ENCODE assay signal across 27 mouse cellular contexts in genomic region chr6:119829951-119830350, GRCm38 (mm10). TPM values are rescaled to one million over a fixed set of nuclear protein-coding genes. Genes with fewer than 3 reads are reported as not detected.
DNase-seq lines count a peak whose midpoint lies in the region; ATAC-seq and TF ChIP-seq lines count a peak whose summit lies in the region.
"Had no signal": no experiment of that assay in that cellular context is flagged by ENCODE, and none has a peak within 500 bp of the region (broad histone marks: within the 10 kb centered on the region; RNA-seq: fewer than 3 reads in every experiment).

No protein-coding gene starts in this region.

- H3K9ac ChIP-seq in midbrain, postnatal 0 days (replicated peaks; ENCODE audit: low read length, poor library complexity, severe bottlenecking) = no peak overlapping the region
- H3K9ac ChIP-seq in forebrain, embryonic 12.5 days = no peak overlapping the region
- no peak overlapping the region for H3K9ac ChIP-seq in kidney, embryonic 14.5 days (ENCODE audit: low read depth, low read length)
- H3K9ac ChIP-seq: heart, embryonic 13.5 days; limb, embryonic 13.5 days; lung, embryonic 15.5 days; midbrain, embryonic 15.5 days; neural tube, embryonic 12.5 days had no signal

- no peak overlapping the region for H3K4me3 ChIP-seq in layer of hippocampus, adult 2 months
- H3K4me3 ChIP-seq in midbrain, postnatal 0 days (ENCODE audit: low read depth, low read length) = no peak overlapping the region
- H3K4me3 ChIP-seq in forebrain, embryonic 12.5 days (replicated peaks) = no peak overlapping the region
- no peak overlapping the region for H3K4me3 ChIP-seq in kidney, embryonic 14.5 days (ENCODE audit: low read length)
- H3K4me3 ChIP-seq: gastrocnemius, adult 2 months; heart, adult 2 months; heart, embryonic 13.5 days; hindbrain, embryonic 10.5 days; limb, embryonic 13.5 days; lung, embryonic 15.5 days; midbrain, embryonic 10.5 days; midbrain, embryonic 15.5 days; neural tube, embryonic 12.5 days had no signal

- H3K4me1 ChIP-seq in midbrain, postnatal 0 days (ENCODE audit: insufficient read depth, low read length) = no peaks in the 10 kb centered on the region
- no peaks in the 10 kb centered on the region for H3K4me1 ChIP-seq in forebrain, embryonic 12.5 days
- no peaks in the 10 kb centered on the region for H3K4me1 ChIP-seq in kidney, embryonic 14.5 days (ENCODE audit: control insufficient read depth, insufficient read depth, low read length)
- H3K4me1 ChIP-seq: midbrain, embryonic 15.5 days; neural tube, embryonic 12.5 days had no signal

- DNase-seq in layer of hippocampus, adult 2 months (ENCODE audit: low spot score in 2 of 2) = no peak
- DNase-seq in layer of hippocampus, postnatal 25 days (ENCODE audit: extremely low spot score in 1 of 2, low spot score in 1 of 2) = no peak
- peak; percentile 72 to 83 for DNase-seq in cerebellum, adult 18-20 months
- peak; percentile 45 for DNase-seq in cerebellum, postnatal 10 days
- DNase-seq in midbrain, postnatal 0 days (ENCODE audit: low spot score) = no peak
- DNase-seq: adrenal gland, postnatal 25 days; gastrocnemius, adult 2 months; gastrocnemius, postnatal 36 days; heart, adult 2 months; heart, postnatal 10 days; kidney, adult 18-20 months; kidney, postnatal 36 days; thymus, adult 2 months; thymus, postnatal 4 days had no signal

- WGBS in midbrain, postnatal 0 days = 86% methylated on average over 5 of the region's 5 CpGs
- WGBS in forebrain, embryonic 12.5 days = 90% methylated on average over 5 of the region's 5 CpGs
- WGBS in kidney, embryonic 14.5 days = 80% methylated on average over 5 of the region's 5 CpGs

- no peaks in the 10 kb centered on the region for H3K9me3 ChIP-seq in midbrain, postnatal 0 days (ENCODE audit: low read length)
- no peaks in the 10 kb centered on the region for H3K9me3 ChIP-seq in forebrain, embryonic 12.5 days
- H3K9me3 ChIP-seq in kidney, embryonic 14.5 days (ENCODE audit: control insufficient read depth, low read length) = no peaks in the 10 kb centered on the region
- H3K9me3 ChIP-seq: heart, embryonic 13.5 days; hindbrain, embryonic 10.5 days; limb, embryonic 13.5 days; lung, embryonic 15.5 days; midbrain, embryonic 10.5 days; midbrain, embryonic 15.5 days; neural tube, embryonic 12.5 days had no signal

- H3K36me3 ChIP-seq in midbrain, postnatal 0 days (ENCODE audit: insufficient read depth, low read length) = no peaks in the 10 kb centered on the region
- no peaks in the 10 kb centered on the region for H3K36me3 ChIP-seq in forebrain, embryonic 12.5 days (replicated peaks)
- H3K36me3 ChIP-seq in kidney, embryonic 14.5 days (ENCODE audit: control insufficient read depth, insufficient read depth, low read length) = no peaks in the 10 kb centered on the region
- H3K36me3 ChIP-seq: lung, embryonic 15.5 days; midbrain, embryonic 15.5 days had no signal

- no peaks in the 10 kb centered on the region for H3K27me3 ChIP-seq in midbrain, postnatal 0 days (ENCODE audit: insufficient read depth, low read length)
- no peaks in the 10 kb centered on the region for H3K27me3 ChIP-seq in forebrain, embryonic 12.5 days
- H3K27me3 ChIP-seq in kidney, embryonic 14.5 days (ENCODE audit: control insufficient read depth, insufficient read depth, low read length) = no peaks in the 10 kb centered on the region
- H3K27me3 ChIP-seq: heart, embryonic 13.5 days; limb, embryonic 13.5 days; lung, embryonic 15.5 days; midbrain, embryonic 15.5 days; neural tube, embryonic 12.5 days had no signal

- no peak for TF ChIP-seq CTCF in layer of hippocampus, adult 2 months (conservative IDR thresholded peaks at IDR 0.05)
- TF ChIP-seq CTCF in midbrain, postnatal 0 days (IDR thresholded peaks at IDR 0.05) = no peak

- no peak overlapping the region for H3K4me2 ChIP-seq in midbrain, postnatal 0 days (ENCODE audit: low read depth, low read length, poor library complexity, severe bottlenecking)
- H3K4me2 ChIP-seq in forebrain, embryonic 12.5 days = no peak overlapping the region
- no peak overlapping the region for H3K4me2 ChIP-seq in kidney, embryonic 14.5 days (replicated peaks; ENCODE audit: low read depth, low read length)
- H3K4me2 ChIP-seq: heart, embryonic 13.5 days; limb, embryonic 13.5 days; liver, embryonic 11.5 days; lung, embryonic 15.5 days; midbrain, embryonic 15.5 days; neural tube, embryonic 12.5 days had no signal

- peak overlapping the region; percentile 82 for H3K27ac ChIP-seq in layer of hippocampus, adult 2 months
- H3K27ac ChIP-seq in midbrain, postnatal 0 days (ENCODE audit: low read depth, low read length) = no peak overlapping the region
- no peak overlapping the region for H3K27ac ChIP-seq in forebrain, embryonic 12.5 days
- H3K27ac ChIP-seq in kidney, embryonic 14.5 days (ENCODE audit: low read depth, low read length) = no peak overlapping the region
- H3K27ac ChIP-seq: gastrocnemius, adult 2 months; heart, adult 2 months; heart, embryonic 13.5 days; hindbrain, embryonic 10.5 days; limb, embryonic 13.5 days; lung, embryonic 15.5 days; midbrain, embryonic 10.5 days; midbrain, embryonic 15.5 days; neural tube, embryonic 12.5 days had no signal

- ATAC-seq in midbrain, postnatal 0 days (ENCODE audit: low FRiP score) = no peak
- ATAC-seq in forebrain, embryonic 12.5 days (ENCODE audit: low FRiP score) = no peak
- no peak for ATAC-seq in kidney, embryonic 14.5 days (ENCODE audit: low FRiP score, low TSS enrichment)
- ATAC-seq: CD4-positive, CD25-positive, alpha-beta regulatory T cell, adult 4 months; forebrain, embryonic 14.5 days; hindbrain, embryonic 16.5 days; midbrain, embryonic 15.5 days had no signal

RNA-seq across cellular contexts. Expression of gene Erc1, which starts 18.0 kb away (rescaled TPM):
- 10 to 100 TPM; 51.9 to 54.5 TPM for total RNA-seq in layer of hippocampus, adult 2 months (2021)
- 10 to 100 TPM; 56.8 to 64.6 TPM for total RNA-seq in layer of hippocampus, postnatal 25 days (2021)
- 90.0 and 102 TPM in 2 replicates for total RNA-seq in midbrain, postnatal 0 days (2014; rRNA removed)
- 48.1 and 56.1 TPM in 2 replicates for polyA plus RNA-seq in midbrain, postnatal 0 days (2015; fragmentation: Nextera tagmentation; extraction: Ambion mirVana)
- polyA plus RNA-seq in forebrain, embryonic 12.5 days (2016; fragmentation: Nextera tagmentation; extraction: Ambion mirVana) = 32.9 and 34.9 TPM in 2 replicates
- 13.2 and 30.0 TPM in 2 replicates for polyA plus RNA-seq in kidney, embryonic 14.5 days (2014; fragmentation: Nextera tagmentation; extraction: Ambion mirVana)

Comparison
In these comparisons a context has a peak if more than half of its experiments do, and no peak if none do; other contexts are left out.
1. DNase-seq: peak in cerebellum, adult 18-20 months (2 of 2) and cerebellum, postnatal 10 days (2 of 2); none in layer of hippocampus, adult 2 months (0 of 2), layer of hippocampus, postnatal 25 days (0 of 2) and midbrain, postnatal 0 days (single experiment).